Mouse (Mus musculus) cerebellum, adult 2 months (tissue): Measurements from ENCODE around the gene Cradd.

Experiments
- CTCF ChIP-seq: fragments of 200-500 bp; IDR thresholded peaks from 2 replicates; pipeline ENCODE4 v1.5.1; 2011; ENCODE audit warnings: low read depth, mild to moderate bottlenecking, control low read depth, low read length, moderate library complexity, borderline replicate concordance; ENCODE audit not compliant: insufficient read depth
- POLR2A ChIP-seq: fragments of 200-500 bp; IDR thresholded peaks from 2 replicates; pipeline ENCODE4 v1.6.1; 2011; ENCODE audit warnings: low read length, control low read depth, borderline replicate concordance; ENCODE audit not compliant: insufficient read depth

DNA sequence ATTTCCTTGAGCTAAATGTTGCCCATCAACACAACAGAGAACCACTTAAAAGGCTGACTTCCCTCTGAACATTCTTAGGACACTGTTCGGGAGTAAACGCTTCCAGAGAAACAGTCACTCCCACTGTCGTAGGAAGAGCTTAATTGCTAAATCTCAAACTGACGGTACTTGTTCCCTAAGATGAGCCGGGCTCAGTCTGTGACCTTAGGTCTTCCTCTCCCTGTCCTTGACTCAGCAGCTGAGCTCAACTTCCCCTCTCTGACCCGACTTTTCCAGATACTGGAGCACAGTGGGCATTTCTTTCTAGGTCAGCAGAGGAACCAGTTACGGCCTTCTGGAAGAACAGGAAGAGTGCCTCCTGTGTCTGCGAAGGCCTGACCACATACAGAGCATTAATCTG lies 87.7 kb downstream of the Cradd start:
- TF ChIP-seq CTCF = no peak
- TF ChIP-seq POLR2A = no peak
